Mouse (Mus musculus): ENCODE data around the gene Cldn22.

- no peak for TF ChIP-seq POLR2AphosphoS5 (IDR thresholded peaks at IDR 0.05; ENCODE audit: insufficient replicate concordance, low read depth, low read length)
- TF ChIP-seq CTCF (IDR thresholded peaks at IDR 0.05; ENCODE audit: low read depth, low read length) = no peak
- TF ChIP-seq GATA1 (IDR thresholded peaks at IDR 0.05; ENCODE audit: borderline replicate concordance, low read length) = no peak
- no peak for TF ChIP-seq TAL1 (conservative IDR thresholded peaks at IDR 0.05; ENCODE audit: low read depth, low read length)
These were observed 38.0 kb upstream of the Cldn22 start for GRCm38 (mm10) chr8:47786323-47786722.

Measured in G1E (cell line).